Mouse (Mus musculus) midbrain, embryonic 12.5 days (tissue): ENCODE data around the gene Kirrel3. TPM values are rescaled to one million over a fixed set of nuclear protein-coding genes. Genes with fewer than 3 reads are reported as not detected.

Experiments
- ATAC-seq: fragments of 200-750 bp; cut with Nextera tagmentation; 2 replicates; pipeline ENCODE4 v1.8.0; 2017; ENCODE audit warnings: low read depth, moderate TSS enrichment, moderate library complexity; ENCODE audit not compliant: low FRiP score
- H3K27ac ChIP-seq: fragments of 300-500 bp; sonication (generic); replicated peaks from 2 replicates; pipeline ENCODE4 v1.5.1; 2016; ENCODE audit warnings: mild to moderate bottlenecking
- H3K27me3 ChIP-seq: fragments of 300-500 bp; sonication (generic); 2 replicates; pipeline ENCODE4 v1.6.1; 2016; ENCODE audit warnings: mild to moderate bottlenecking
- H3K36me3 ChIP-seq: fragments of 300-500 bp; sonication (generic); 2 replicates; pipeline ENCODE4 v1.6.1; 2016
- H3K4me1 ChIP-seq: fragments of 300-500 bp; sonication (generic); 2 replicates; pipeline ENCODE4 v1.6.1; 2016
- H3K4me2 ChIP-seq: fragments of 300-500 bp; sonication (generic); replicated peaks from 2 replicates; pipeline ENCODE4 v1.6.1; 2016; ENCODE audit warnings: mild to moderate bottlenecking, moderate library complexity
- H3K4me3 ChIP-seq: fragments of 300-500 bp; sonication (generic); 2 replicates; pipeline ENCODE4 v1.5.1; 2016; ENCODE audit warnings: mild to moderate bottlenecking
- H3K9ac ChIP-seq: fragments of 300-500 bp; sonication (generic); replicated peaks from 2 replicates; pipeline ENCODE4 v1.6.1; 2016; ENCODE audit warnings: mild to moderate bottlenecking, moderate library complexity
- H3K9me3 ChIP-seq: fragments of 300-500 bp; sonication (generic); 2 replicates; pipeline ENCODE4 v1.6.1; 2016; ENCODE audit warnings: mild to moderate bottlenecking
- WGBS: fragments of 180-500 bp; shearing (Covaris S2); methylation state at CpG from one replicate; pipeline ENCODE4 v1.1.7; 2016; 5-methylcytosine and 5-hydroxymethylcytosine counted together
- polyA plus RNA-seq: library from polyadenylated mRNA; unstranded; fragments of >200 nt; fragmentation: Nextera tagmentation; extraction: Ambion mirVana; gene quantifications from 2 replicates; pipeline ENCODE4 v1.2.1, GENCODE M21; 2016

The Kirrel3 gene
- polyA plus RNA-seq, 1 experiment from 2014 or later: 9.5 TPM

DNA sequence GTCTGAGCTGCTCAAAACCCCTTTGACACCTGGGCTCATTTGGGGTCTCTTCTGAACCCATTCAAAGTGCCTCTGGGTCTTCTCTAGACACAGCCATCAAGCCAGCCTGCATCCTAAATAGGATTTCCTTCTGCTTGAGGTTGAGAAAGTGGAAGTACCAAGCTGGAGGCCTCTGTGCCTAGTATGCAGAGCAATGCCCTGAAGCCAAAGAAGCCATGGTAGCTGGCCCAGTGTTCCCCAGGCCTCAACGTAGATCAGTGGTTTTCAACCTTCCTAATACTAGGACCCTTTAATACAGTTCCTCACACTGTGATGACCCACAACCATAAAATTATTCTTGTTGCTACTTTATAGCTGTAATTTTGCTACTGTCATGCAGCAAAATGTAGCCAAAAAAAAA is 167.4 kb downstream of the Kirrel3 start:
- Histone ChIP-seq H3K9ac (no peak overlapping the region), H3K27me3 (no peaks in the 10 kb centered on the region), H3K4me1 (no peaks in the 10 kb centered on the region), H3K4me2 (no peak overlapping the region), H3K27ac (no peak overlapping the region), H3K4me3 (no peak overlapping the region), H3K36me3 (no peaks in the 10 kb centered on the region), H3K9me3 (no peaks in the 10 kb centered on the region)
- WGBS: 92% methylated on average over 1 of the region's 1 CpGs
- ATAC-seq: no peak

GRCm38 (mm10) chr9:34660566-34660965 is 174.9 kb downstream of the Kirrel3 start:
- Histone ChIP-seq H3K27ac (no peak overlapping the region), H3K36me3 (no peaks in the 10 kb centered on the region), H3K9ac (no peak overlapping the region), H3K4me1 (peaks cover 6% of the 10 kb centered on the region; the same call in 1 of the 2 replicates), H3K27me3 (no peaks in the 10 kb centered on the region), H3K4me2 (no peak overlapping the region), H3K9me3 (no peaks in the 10 kb centered on the region), H3K4me3 (no peak overlapping the region)
- ATAC-seq: no peak
- WGBS: 74% methylated on average over 1 of the region's 1 CpGs

- Histone ChIP-seq H3K27ac (no peak overlapping the region), H3K4me3 (no peak overlapping the region), H3K9me3 (no peaks in the 10 kb centered on the region), H3K9ac (no peak overlapping the region), H3K4me2 (no peak overlapping the region), H3K36me3 (no peaks in the 10 kb centered on the region), H3K4me1 (peaks cover 13% of the 10 kb centered on the region; the same call in 1 of the 2 replicates), H3K27me3 (no peaks in the 10 kb centered on the region)
- peak; percentile 56; the same call in 1 of the 2 replicates for ATAC-seq
- 42% methylated on average over 6 of the region's 6 CpGs for WGBS
Observed at GRCm38 (mm10) chr9:34663412-34663811, 177.7 kb downstream of the Kirrel3 start.

DNA sequence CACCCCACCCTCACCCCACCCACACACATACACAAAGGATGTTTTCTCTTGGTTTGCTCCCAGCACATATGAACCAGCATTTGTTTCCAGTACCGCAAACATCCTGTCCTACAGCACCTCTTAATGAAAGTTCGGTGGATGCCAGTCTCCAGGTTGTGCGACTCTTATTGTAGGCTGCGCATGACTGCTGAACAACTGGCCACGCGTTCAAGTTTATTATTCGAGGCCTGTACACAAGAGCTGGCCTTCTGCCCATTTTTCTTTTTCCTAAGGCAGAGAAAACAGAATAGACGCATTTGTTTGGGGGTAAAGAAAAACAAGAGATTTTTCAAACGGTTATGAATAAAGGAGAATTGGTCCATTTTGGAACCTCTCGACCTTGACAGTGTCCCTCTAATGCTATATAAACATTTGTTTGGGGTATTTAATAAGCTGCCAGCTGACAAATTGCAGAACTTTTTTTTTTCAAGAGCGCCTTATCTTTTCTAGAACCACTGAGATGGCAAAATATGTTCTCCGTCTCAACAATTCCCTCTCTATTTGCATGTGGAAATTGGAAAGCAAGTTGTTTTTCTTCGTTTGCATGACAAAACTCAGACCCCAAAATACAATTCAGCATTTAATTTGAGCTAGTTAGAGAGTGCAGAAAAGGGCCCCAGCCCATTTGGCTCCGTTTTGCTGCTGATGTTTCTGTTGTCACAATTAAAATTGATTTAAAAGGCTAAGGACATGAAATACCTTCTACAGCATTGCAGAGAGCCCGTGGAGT is 179.9 kb downstream of the Kirrel3 start:
- H3K4me2 ChIP-seq: no peak overlapping the region
- no peak overlapping the region for H3K9ac ChIP-seq
- peaks cover 13% of the 10 kb centered on the region; the same call in 1 of the 2 replicates for H3K4me1 ChIP-seq
- no peak for ATAC-seq
- H3K9me3 ChIP-seq: no peaks in the 10 kb centered on the region
- no peaks in the 10 kb centered on the region for H3K27me3 ChIP-seq
- H3K27ac ChIP-seq: no peak overlapping the region
- H3K4me3 ChIP-seq: no peak overlapping the region
- no peaks in the 10 kb centered on the region for H3K36me3 ChIP-seq
- 78% methylated on average over 15 of the region's 15 CpGs for WGBS

GRCm38 (mm10) chr9:34667182-34667581 is 181.5 kb downstream of the Kirrel3 start:
- Histone ChIP-seq H3K27ac (no peak overlapping the region), H3K36me3 (no peaks in the 10 kb centered on the region), H3K4me2 (no peak overlapping the region), H3K4me1 (peaks cover 13% of the 10 kb centered on the region; the same call in 1 of the 2 replicates), H3K4me3 (no peak overlapping the region), H3K9me3 (no peaks in the 10 kb centered on the region), H3K27me3 (no peaks in the 10 kb centered on the region), H3K9ac (no peak overlapping the region)
- 81% methylated on average over 1 of the region's 1 CpGs for WGBS
- ATAC-seq: no peak

DNA sequence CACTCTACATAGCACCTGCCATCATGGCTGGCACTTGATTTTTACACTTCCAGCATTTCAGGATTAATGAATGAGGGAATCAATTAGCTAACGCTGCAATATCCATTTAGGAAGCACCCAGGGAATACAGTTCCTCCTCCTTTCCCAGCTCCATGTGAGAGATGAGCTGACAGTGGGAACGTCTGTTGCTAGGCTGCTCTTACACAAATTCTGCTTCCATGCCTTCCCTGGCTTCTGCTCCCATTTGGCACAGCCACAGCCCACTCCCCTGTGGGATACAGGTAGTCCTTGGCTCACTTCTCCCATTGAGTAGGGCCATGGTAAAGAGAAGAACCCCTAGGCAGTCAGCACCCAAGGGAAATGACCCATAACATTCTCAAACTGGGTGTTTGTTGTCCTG is 185.2 kb downstream of the Kirrel3 start:
- Histone ChIP-seq H3K4me3 (no peak overlapping the region), H3K4me1 (peaks cover 4% of the 10 kb centered on the region; the same call in 1 of the 2 replicates), H3K9me3 (no peaks in the 10 kb centered on the region), H3K27me3 (no peaks in the 10 kb centered on the region; the same call in 1 of the 2 replicates), H3K9ac (no peak overlapping the region), H3K4me2 (no peak overlapping the region), H3K36me3 (no peaks in the 10 kb centered on the region), H3K27ac (no peak overlapping the region)
- no peak for ATAC-seq
- WGBS: 64% methylated on average over 2 of the region's 2 CpGs

DNA sequence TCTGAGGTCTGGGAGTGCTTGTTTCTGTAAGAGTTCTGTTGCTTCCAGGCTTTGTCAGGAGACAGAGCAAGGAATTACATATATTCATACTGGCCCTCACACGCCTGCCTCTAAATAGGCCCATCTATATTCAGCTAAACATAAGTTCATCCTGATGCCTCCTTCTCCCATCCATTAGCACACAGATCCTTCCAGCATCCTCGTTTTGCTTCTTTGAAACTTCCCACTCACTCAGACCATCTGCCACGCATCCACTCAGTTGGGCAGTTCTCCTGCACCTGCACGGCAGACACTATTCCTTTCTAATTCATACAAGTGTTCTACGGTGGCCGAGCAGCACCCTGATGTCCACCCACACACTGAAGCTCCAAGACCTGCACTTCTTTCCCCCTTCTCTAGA is 201.1 kb downstream of the Kirrel3 start:
- Histone ChIP-seq H3K4me2 (no peak overlapping the region), H3K9me3 (no peaks in the 10 kb centered on the region), H3K27ac (no peak overlapping the region), H3K4me3 (no peak overlapping the region), H3K9ac (no peak overlapping the region), H3K36me3 (no peaks in the 10 kb centered on the region), H3K27me3 (no peaks in the 10 kb centered on the region), H3K4me1 (peaks cover 2% of the 10 kb centered on the region; the same call in 1 of the 2 replicates)
- 86% methylated on average over 6 of the region's 6 CpGs for WGBS
- ATAC-seq: no peak

- no peaks in the 10 kb centered on the region for H3K27me3 ChIP-seq
- no peak overlapping the region for H3K9ac ChIP-seq
- H3K4me2 ChIP-seq: no peak overlapping the region
- H3K4me3 ChIP-seq: no peak overlapping the region
- no peaks in the 10 kb centered on the region for H3K9me3 ChIP-seq
- H3K4me1 ChIP-seq: peaks cover 2% of the 10 kb centered on the region; the same call in 1 of the 2 replicates
- 55% methylated on average over 4 of the region's 4 CpGs for WGBS
- no peaks in the 10 kb centered on the region for H3K36me3 ChIP-seq
- H3K27ac ChIP-seq: no peak overlapping the region
- no peak for ATAC-seq
Observed at GRCm38 (mm10) chr9:34688358-34688757, 202.7 kb downstream of the Kirrel3 start.

DNA sequence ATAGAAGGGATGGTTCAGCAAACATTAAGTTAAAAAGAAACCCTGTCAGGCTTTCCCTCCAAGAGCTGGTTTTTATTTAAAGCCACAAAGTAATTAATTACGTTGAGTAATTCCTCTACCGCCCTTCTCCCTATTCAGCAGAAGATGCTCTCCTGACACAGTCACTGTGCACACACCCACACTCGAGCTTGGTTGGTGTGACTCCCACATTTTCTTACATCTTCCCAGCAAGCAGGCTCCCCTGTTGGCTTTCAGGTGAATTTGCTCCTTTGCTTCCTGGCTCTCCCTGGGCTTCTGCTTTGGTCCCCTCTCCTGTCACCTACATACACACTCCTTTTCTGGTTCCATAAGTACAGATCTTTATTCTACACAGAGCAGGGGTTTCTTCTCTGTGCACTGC is 203.7 kb downstream of the Kirrel3 start:
- Histone ChIP-seq H3K27me3 (no peaks in the 10 kb centered on the region), H3K9me3 (no peaks in the 10 kb centered on the region), H3K4me2 (no peak overlapping the region), H3K4me3 (no peak overlapping the region), H3K9ac (no peak overlapping the region), H3K4me1 (peaks cover 2% of the 10 kb centered on the region; the same call in 1 of the 2 replicates), H3K36me3 (no peaks in the 10 kb centered on the region), H3K27ac (no peak overlapping the region)
- whole genome bisulfite sequencing: 83% methylated on average over 3 of the region's 3 CpGs
- ATAC-seq: no peak

- no peak overlapping the region for H3K4me3 ChIP-seq
- peaks cover 10% of the 10 kb centered on the region; the same call in 1 of the 2 replicates for H3K4me1 ChIP-seq
- H3K27me3 ChIP-seq: no peaks in the 10 kb centered on the region
- WGBS: 74% methylated on average over 5 of the region's 5 CpGs
- no peaks in the 10 kb centered on the region for H3K36me3 ChIP-seq
- H3K27ac ChIP-seq: no peak overlapping the region
- no peak overlapping the region for H3K9ac ChIP-seq
- no peaks in the 10 kb centered on the region for H3K9me3 ChIP-seq
- ATAC-seq: no peak
- H3K4me2 ChIP-seq: no peak overlapping the region
Observed at GRCm38 (mm10) chr9:34695646-34696045, 210.0 kb downstream of the Kirrel3 start.

DNA sequence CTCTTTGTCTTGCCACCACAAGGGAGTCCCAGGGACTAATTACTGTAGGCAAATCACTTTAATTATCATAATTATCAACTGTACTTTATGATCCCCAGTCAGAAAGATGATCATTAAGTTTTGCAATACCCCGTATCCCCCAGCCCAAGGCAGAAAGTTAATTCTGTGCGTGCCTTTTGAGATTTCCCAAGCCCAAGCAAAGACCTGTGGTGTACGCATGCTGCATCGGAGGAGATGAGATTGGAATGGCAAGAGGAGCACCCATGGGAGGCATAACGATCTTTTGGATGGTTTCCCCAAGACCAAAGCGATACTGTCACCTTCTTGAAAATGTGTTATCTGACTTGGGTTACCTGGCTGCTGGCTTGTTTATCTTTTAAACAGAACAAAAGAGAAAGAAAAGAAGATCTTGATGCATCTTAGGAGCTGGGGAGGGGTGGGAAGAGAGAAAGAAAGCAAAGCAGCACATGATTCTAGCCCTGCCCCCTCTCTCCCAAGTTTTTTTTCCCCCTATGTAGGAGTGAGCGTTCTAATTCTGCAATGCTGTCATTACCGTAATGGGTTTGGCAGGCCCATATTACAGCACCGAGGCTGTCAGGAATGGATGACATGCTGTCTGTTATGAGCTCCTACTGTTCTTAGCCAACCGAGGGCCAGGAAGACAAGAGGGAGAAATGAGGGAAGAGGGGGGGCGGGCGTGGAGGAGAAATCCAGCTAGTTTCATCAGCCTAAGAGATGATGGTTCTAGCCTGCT is 218.0 kb downstream of the Kirrel3 start:
- no peak for ATAC-seq
- Histone ChIP-seq H3K27ac (no peak overlapping the region), H3K4me2 (no peak overlapping the region), H3K4me3 (no peak overlapping the region), H3K9ac (no peak overlapping the region), H3K27me3 (no peaks in the 10 kb centered on the region), H3K9me3 (no peaks in the 10 kb centered on the region), H3K4me1 (peaks cover 14% of the 10 kb centered on the region), H3K36me3 (no peaks in the 10 kb centered on the region)
- WGBS: 91% methylated on average over 12 of the region's 12 CpGs

DNA sequence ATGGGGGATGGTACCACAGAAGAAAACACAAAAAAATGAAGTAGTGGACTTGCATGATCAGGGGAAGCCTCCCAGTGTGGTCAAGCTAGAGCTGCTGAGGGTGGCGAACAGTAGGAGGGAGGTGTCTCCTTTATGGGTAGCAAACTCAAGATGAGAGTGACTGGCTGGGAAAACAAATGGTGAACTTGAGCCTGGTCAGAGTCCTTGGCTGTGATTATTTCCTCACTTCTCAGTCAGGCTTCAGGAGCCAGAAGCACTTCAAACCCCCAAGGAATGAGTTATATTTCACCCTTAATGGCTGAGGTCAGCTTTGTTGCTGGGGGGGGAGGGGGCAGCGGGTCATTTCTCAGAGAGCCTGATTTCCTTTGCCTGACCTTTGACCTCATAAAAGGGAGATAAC is 218.7 kb downstream of the Kirrel3 start:
- no peak overlapping the region for H3K4me3 ChIP-seq
- no peak overlapping the region for H3K4me2 ChIP-seq
- no peaks in the 10 kb centered on the region for H3K36me3 ChIP-seq
- no peak for ATAC-seq
- peaks cover 14% of the 10 kb centered on the region for H3K4me1 ChIP-seq
- no peaks in the 10 kb centered on the region for H3K27me3 ChIP-seq
- 65% methylated on average over 2 of the region's 2 CpGs for WGBS
- H3K27ac ChIP-seq: no peak overlapping the region
- H3K9ac ChIP-seq: no peak overlapping the region
- no peaks in the 10 kb centered on the region for H3K9me3 ChIP-seq
